Mouse (Mus musculus) frontal cortex, adult (tissue): Measurements from ENCODE around the gene Bcl2l14.

ENCODE experiments used
- ATAC-seq: cut with Nextera tagmentation; 2 replicates; pipeline ENCODE4 v1.9.2; 2017; ENCODE audit warnings: mild to moderate bottlenecking, moderate library complexity, mixed read lengths; ENCODE audit not compliant: low TSS enrichment

Bcl2l14 gene

GRCm38 (mm10) chr6:134396018-134396417, at the start of gene Bcl2l14:
Gene Bcl2l14 (plus strand): TSS chr6:134396318.
- peak; percentile 55 for ATAC-seq

GRCm38 (mm10) chr6:134348526-134349067, 47.5 kb upstream of the Bcl2l14 start:
- no peak for ATAC-seq

GRCm38 (mm10) chr6:134352881-134353280, 43.2 kb upstream of the Bcl2l14 start:
- no peak for ATAC-seq

- ATAC-seq, result no peak
Measured at GRCm38 (mm10) chr6:134353751-134354150, 42.4 kb upstream of the Bcl2l14 start.

GRCm38 (mm10) chr6:134357570-134357969, 38.5 kb upstream of the Bcl2l14 start:
- no peak for ATAC-seq

- ATAC-seq, result no peak
Measured at GRCm38 (mm10) chr6:134360079-134360478, 36.0 kb upstream of the Bcl2l14 start.

GRCm38 (mm10) chr6:134364644-134365043, 31.5 kb upstream of the Bcl2l14 start:
- no peak for ATAC-seq

- ATAC-seq, result no peak
Measured at GRCm38 (mm10) chr6:134365952-134366351, 30.2 kb upstream of the Bcl2l14 start.

GRCm38 (mm10) chr6:134366366-134367351, 29.5 kb upstream of the Bcl2l14 start:
- no peak for ATAC-seq

GRCm38 (mm10) chr6:134367366-134368281, 28.5 kb upstream of the Bcl2l14 start:
- no peak for ATAC-seq

GRCm38 (mm10) chr6:134372946-134373345, 23.2 kb upstream of the Bcl2l14 start:
- ATAC-seq, result peak; percentile 96

GRCm38 (mm10) chr6:134377201-134377600, 18.9 kb upstream of the Bcl2l14 start:
- ATAC-seq, result no peak

GRCm38 (mm10) chr6:134377856-134378255, 18.3 kb upstream of the Bcl2l14 start:
- ATAC-seq, result no peak

GRCm38 (mm10) chr6:134381462-134381861, 14.7 kb upstream of the Bcl2l14 start:
- no peak for ATAC-seq

GRCm38 (mm10) chr6:134385931-134386330, 10.2 kb upstream of the Bcl2l14 start:
- ATAC-seq, result no peak

- peak; percentile 18; the same call in 1 of the 2 replicates for ATAC-seq
Measured at GRCm38 (mm10) chr6:134387396-134387795, 8.7 kb upstream of the Bcl2l14 start.

- ATAC-seq, result peak; percentile 48
Measured at GRCm38 (mm10) chr6:134388424-134389110, 7.6 kb upstream of the Bcl2l14 start.

- ATAC-seq, result peak; percentile 67; the same call in 1 of the 2 replicates
Measured at GRCm38 (mm10) chr6:134389248-134389891, 6.7 kb upstream of the Bcl2l14 start.

- ATAC-seq, result no peak
Measured at GRCm38 (mm10) chr6:134389917-134390316, 6.2 kb upstream of the Bcl2l14 start.

- ATAC-seq, result no peak
Measured at GRCm38 (mm10) chr6:134390837-134391236, 5.3 kb upstream of the Bcl2l14 start.
